Mouse (Mus musculus) embryonic facial prominence, embryonic 13.5 days (tissue): Measurements from ENCODE around the gene Shq1. TPM values are rescaled to one million over a fixed set of nuclear protein-coding genes. Genes with fewer than 3 reads are reported as not detected.

Experiments
- ATAC-seq: fragments of 200-750 bp; cut with Nextera tagmentation; 2 replicates; pipeline ENCODE4 v1.8.0; 2017; ENCODE audit warnings: low read depth; ENCODE audit not compliant: insufficient number of reproducible peaks, insufficient read depth, low FRiP score, low TSS enrichment
- H3K27ac ChIP-seq: fragments of 300-500 bp; sonication (generic); 2 replicates; pipeline ENCODE4 v1.5.1; 2015; ENCODE audit warnings: moderate library complexity, mild to moderate bottlenecking, inconsistent platforms
- H3K27me3 ChIP-seq: fragments of 300-500 bp; sonication (generic); 2 replicates; pipeline ENCODE4 v1.6.1; 2015; ENCODE audit warnings: mild to moderate bottlenecking, inconsistent platforms
- H3K36me3 ChIP-seq: fragments of 300-500 bp; sonication (generic); 2 replicates; pipeline ENCODE4 v1.6.1; 2015; ENCODE audit warnings: mild to moderate bottlenecking, inconsistent platforms
- H3K4me1 ChIP-seq: fragments of 300-500 bp; sonication (generic); 2 replicates; pipeline ENCODE4 v1.6.1; 2015; ENCODE audit warnings: inconsistent platforms
- H3K4me2 ChIP-seq: fragments of 300-500 bp; sonication (generic); 2 replicates; pipeline ENCODE4 v1.6.1; 2015; ENCODE audit warnings: moderate library complexity, mild to moderate bottlenecking, inconsistent platforms
- H3K4me3 ChIP-seq: fragments of 300-500 bp; sonication (generic); 2 replicates; pipeline ENCODE4 v1.5.1; 2015; ENCODE audit warnings: mild to moderate bottlenecking, inconsistent platforms
- H3K9ac ChIP-seq: fragments of 300-500 bp; sonication (generic); 2 replicates; pipeline ENCODE4 v1.6.1; 2015; ENCODE audit warnings: mild to moderate bottlenecking, inconsistent platforms
- H3K9me3 ChIP-seq: fragments of 300-500 bp; sonication (generic); 2 replicates; pipeline ENCODE4 v1.6.1; 2016; ENCODE audit warnings: inconsistent platforms
- WGBS: fragments of 180-500 bp; shearing (Covaris S2); methylation state at CpG from one replicate; pipeline ENCODE4 v1.1.7; 2015; ENCODE audit warnings: mixed read lengths; 5-methylcytosine and 5-hydroxymethylcytosine counted together
- polyA plus RNA-seq: library from polyadenylated mRNA; unstranded; fragments of >200 nt; fragmentation: Nextera tagmentation; extraction: Ambion mirVana; gene quantifications from 2 replicates; pipeline ENCODE4 v1.2.1, GENCODE M21; 2015

Gene Shq1
- polyA plus RNA-seq, 1 experiment from 2014 or later = 15.6 TPM

- WGBS = 39% methylated on average over 8 of the region's 8 CpGs
- no peak for ATAC-seq
- Histone ChIP-seq H3K9ac (no peak overlapping the region), H3K36me3 (no peaks in the 10 kb centered on the region), H3K4me1 (peaks cover 15% of the 10 kb centered on the region), H3K4me2 (no peak overlapping the region), H3K4me3 (no peak overlapping the region), H3K27me3 (no peaks in the 10 kb centered on the region), H3K9me3 (no peaks in the 10 kb centered on the region), H3K27ac (no peak overlapping the region)
Measured at GRCm38 (mm10) chr6:100593857-100594256, 77.1 kb downstream of the Shq1 start.

- Histone ChIP-seq H3K36me3 (no peaks in the 10 kb centered on the region), H3K4me3 (no peak overlapping the region), H3K9ac (no peak overlapping the region), H3K27me3 (no peaks in the 10 kb centered on the region), H3K27ac (no peak overlapping the region), H3K9me3 (no peaks in the 10 kb centered on the region), H3K4me1 (peaks cover 15% of the 10 kb centered on the region), H3K4me2 (0 out of 2 replicates have a peak overlapping the region, but pooled peaks have one; percentile 2)
- ATAC-seq = no peak
- 18% methylated on average over 7 of the region's 7 CpGs for WGBS
Measured at GRCm38 (mm10) chr6:100592991-100593390, 78.0 kb downstream of the Shq1 start.

DNA sequence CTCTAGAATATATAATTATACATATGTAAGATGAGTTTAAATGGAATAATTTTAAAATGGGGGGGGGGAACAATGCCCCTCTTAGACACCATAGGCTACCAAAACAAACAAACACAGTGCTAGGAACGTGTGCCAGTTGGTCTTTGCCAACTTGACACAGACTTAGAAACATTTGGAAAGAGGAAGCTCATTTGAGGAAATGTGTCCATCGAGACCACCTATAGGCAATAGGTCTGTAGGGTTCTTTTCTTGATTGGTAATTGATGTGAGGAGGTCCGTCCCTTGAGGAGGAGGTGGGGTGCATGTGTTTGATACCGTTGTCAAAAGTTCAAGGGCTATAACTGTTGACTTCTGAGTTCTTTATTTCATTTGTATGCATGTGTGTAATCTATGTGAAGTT is 80.4 kb downstream of the Shq1 start:
- Histone ChIP-seq H3K4me3 (no peak overlapping the region), H3K36me3 (no peaks in the 10 kb centered on the region), H3K27ac (no peak overlapping the region), H3K4me1 (peaks cover 23% of the 10 kb centered on the region), H3K4me2 (no peak overlapping the region), H3K9me3 (no peaks in the 10 kb centered on the region), H3K27me3 (no peaks in the 10 kb centered on the region), H3K9ac (no peak overlapping the region)
- ATAC-seq = no peak
- WGBS = 89% methylated on average over 4 of the region's 4 CpGs

GRCm38 (mm10) chr6:100588876-100589275 is 82.1 kb downstream of the Shq1 start:
- H3K9ac ChIP-seq = no peak overlapping the region
- H3K9me3 ChIP-seq = no peaks in the 10 kb centered on the region
- no peak overlapping the region for H3K27ac ChIP-seq
- peaks cover 20% of the 10 kb centered on the region for H3K4me1 ChIP-seq
- 75% methylated on average over 3 of the region's 3 CpGs for WGBS
- H3K36me3 ChIP-seq = no peaks in the 10 kb centered on the region
- H3K4me3 ChIP-seq = no peak overlapping the region
- H3K27me3 ChIP-seq = no peaks in the 10 kb centered on the region
- no peak for ATAC-seq
- H3K4me2 ChIP-seq = no peak overlapping the region

- WGBS = 84% methylated on average over 5 of the region's 5 CpGs
- peaks cover 20% of the 10 kb centered on the region for H3K4me1 ChIP-seq
- H3K4me3 ChIP-seq = no peak overlapping the region
- no peak overlapping the region for H3K27ac ChIP-seq
- H3K4me2 ChIP-seq = no peak overlapping the region
- H3K9ac ChIP-seq = no peak overlapping the region
- no peak for ATAC-seq
- H3K36me3 ChIP-seq = no peaks in the 10 kb centered on the region
- no peaks in the 10 kb centered on the region for H3K27me3 ChIP-seq
- H3K9me3 ChIP-seq = no peaks in the 10 kb centered on the region
Measured at GRCm38 (mm10) chr6:100586758-100587157, 84.2 kb downstream of the Shq1 start.

DNA sequence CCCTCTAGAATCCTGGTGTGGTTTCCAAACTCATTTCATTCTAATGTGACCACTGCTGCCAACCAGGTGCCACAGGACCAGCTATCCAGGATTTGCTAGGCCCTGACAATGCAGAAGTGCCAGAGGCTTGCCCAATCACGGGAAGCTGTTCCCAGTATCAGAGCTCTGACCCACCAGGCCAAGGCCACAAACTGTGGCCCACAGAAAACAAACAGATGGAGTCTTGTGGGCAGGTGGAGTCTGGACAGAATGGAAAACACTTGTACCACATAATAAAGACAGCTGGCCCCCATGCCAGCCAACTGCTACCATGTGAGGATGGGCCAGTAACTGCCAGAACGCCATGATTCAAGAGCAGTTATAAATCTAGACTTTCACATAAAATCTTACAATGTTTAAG is 89.0 kb downstream of the Shq1 start:
- no peak for ATAC-seq

DNA sequence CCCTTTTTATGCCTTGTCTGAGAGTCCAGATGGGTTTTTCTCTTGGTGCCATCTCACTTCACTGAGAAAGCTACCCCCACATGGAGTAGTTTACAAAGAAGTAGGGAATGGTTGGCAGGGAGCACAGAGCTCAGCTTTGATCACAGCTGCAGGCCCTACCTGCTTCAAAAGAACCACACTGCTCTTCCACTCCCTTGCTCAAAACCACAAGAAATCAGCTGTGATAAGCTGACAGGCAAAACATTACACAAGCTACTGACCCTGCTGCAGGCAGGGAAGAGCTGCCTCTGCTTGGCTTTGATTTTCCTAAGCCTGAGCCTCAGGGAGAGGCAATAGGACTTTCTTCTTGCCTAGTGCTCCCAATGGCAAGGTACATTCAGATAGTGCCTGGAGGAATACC is 89.9 kb downstream of the Shq1 start:
- Histone ChIP-seq H3K4me2 (no peak overlapping the region), H3K27ac (no peak overlapping the region), H3K9me3 (no peaks in the 10 kb centered on the region), H3K36me3 (no peaks in the 10 kb centered on the region), H3K27me3 (no peaks in the 10 kb centered on the region), H3K9ac (no peak overlapping the region), H3K4me3 (no peak overlapping the region), H3K4me1 (peaks cover 27% of the 10 kb centered on the region)
- ATAC-seq = 0 out of 2 replicates have a peak, but pooled peaks have one; percentile 37

More for the DNA sequence above, 89.0 kb downstream of the Shq1 start:
- H3K27me3 ChIP-seq = no peaks in the 10 kb centered on the region
- H3K4me3 ChIP-seq = no peak overlapping the region
- 81% methylated on average over 2 of the region's 2 CpGs for WGBS
- H3K4me2 ChIP-seq = no peak overlapping the region
- no peak overlapping the region for H3K9ac ChIP-seq
- no peak overlapping the region for H3K27ac ChIP-seq
- H3K9me3 ChIP-seq = no peaks in the 10 kb centered on the region
- H3K4me1 ChIP-seq = peaks cover 30% of the 10 kb centered on the region
- H3K36me3 ChIP-seq = no peaks in the 10 kb centered on the region

DNA sequence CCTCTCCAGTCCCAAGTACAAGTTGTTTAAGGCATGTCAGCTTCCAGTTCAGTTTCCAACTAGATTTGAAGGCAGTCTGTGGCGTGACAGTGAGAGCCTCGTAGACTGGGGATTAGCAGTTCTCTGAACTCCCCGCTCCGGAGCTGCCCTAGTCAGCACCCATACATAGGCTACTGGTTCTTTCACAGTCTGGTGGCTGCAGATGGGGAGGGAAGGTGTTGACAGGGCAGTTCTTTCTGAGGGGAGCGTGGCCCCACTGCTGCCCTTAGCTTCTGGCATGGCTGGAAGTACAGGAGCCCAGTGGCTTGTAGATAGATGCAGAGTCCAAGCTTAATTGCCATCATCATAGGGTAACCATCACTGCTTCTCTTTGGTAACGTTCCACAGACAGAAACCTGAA is 93.4 kb downstream of the Shq1 start:
- H3K4me1 ChIP-seq = peaks cover 12% of the 10 kb centered on the region
- H3K27ac ChIP-seq = no peak overlapping the region
- peaks cover 6% of the 10 kb centered on the region for H3K36me3 ChIP-seq
- no peak overlapping the region for H3K4me2 ChIP-seq
- H3K27me3 ChIP-seq = no peaks in the 10 kb centered on the region
- no peak for ATAC-seq
- WGBS = 90% methylated on average over 6 of the region's 6 CpGs
- no peak overlapping the region for H3K4me3 ChIP-seq
- H3K9me3 ChIP-seq = no peaks in the 10 kb centered on the region
- H3K9ac ChIP-seq = no peak overlapping the region

DNA sequence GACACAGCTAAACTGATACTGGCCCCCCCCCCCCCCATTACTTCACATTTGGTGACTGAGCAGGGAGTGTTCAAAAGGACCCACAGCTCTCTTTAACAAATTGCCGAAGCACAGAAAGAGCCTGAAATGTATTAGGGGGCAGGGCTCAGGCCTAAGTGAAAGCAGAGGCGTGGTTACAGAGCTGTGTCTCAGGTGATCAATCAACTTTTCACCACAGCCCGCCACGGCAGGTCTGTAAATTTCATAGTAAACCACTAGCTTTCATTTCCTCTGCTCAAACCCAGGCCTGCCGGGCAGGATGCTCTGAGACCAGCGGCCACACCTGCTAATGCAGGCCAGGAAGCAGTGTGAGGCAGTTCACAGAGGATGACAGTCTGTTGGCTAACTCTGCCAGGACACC is 94.8 kb downstream of the Shq1 start:
- no peak overlapping the region for H3K27ac ChIP-seq
- H3K4me3 ChIP-seq = no peak overlapping the region
- WGBS = 50% methylated on average over 6 of the region's 6 CpGs
- peaks cover 6% of the 10 kb centered on the region; the same call in 1 of the 2 replicates for H3K4me1 ChIP-seq
- no peak overlapping the region for H3K9ac ChIP-seq
- H3K4me2 ChIP-seq = no peak overlapping the region
- no peak for ATAC-seq
- H3K27me3 ChIP-seq = no peaks in the 10 kb centered on the region
- no peaks in the 10 kb centered on the region for H3K9me3 ChIP-seq
- peaks cover 6% of the 10 kb centered on the region for H3K36me3 ChIP-seq

DNA sequence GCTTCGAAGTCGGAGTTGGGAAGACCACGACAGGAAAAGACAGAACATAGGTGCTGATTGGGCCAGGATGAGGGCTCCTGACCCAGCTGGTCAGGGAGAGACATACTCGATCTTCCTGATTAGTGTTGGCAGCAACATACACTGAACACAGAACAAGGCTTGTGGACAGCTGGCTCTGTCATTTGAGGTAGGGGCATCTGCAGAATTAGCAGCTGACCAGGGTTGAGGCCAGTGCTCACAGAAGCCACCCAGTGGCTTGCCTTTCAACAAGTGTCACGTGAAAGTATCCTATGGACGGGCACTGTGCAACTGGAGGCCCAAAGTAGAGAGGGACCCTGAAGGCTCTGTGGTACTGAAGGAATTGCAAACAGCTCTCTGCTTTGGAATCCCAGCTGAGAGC is 104.2 kb downstream of the Shq1 start:
- 77% methylated on average over 6 of the region's 6 CpGs for WGBS

GRCm38 (mm10) chr6:100564516-100564915 is 106.4 kb downstream of the Shq1 start:
- Histone ChIP-seq H3K27me3 (peaks cover 59% of the 10 kb centered on the region), H3K9me3 (no peaks in the 10 kb centered on the region), H3K4me2 (no peak overlapping the region), H3K4me3 (no peak overlapping the region), H3K9ac (no peak overlapping the region), H3K36me3 (no peaks in the 10 kb centered on the region), H3K4me1 (peaks cover 31% of the 10 kb centered on the region), H3K27ac (no peak overlapping the region)
- ATAC-seq = no peak
- WGBS = 21% methylated on average over 4 of the region's 4 CpGs

More for the DNA sequence above, 104.2 kb downstream of the Shq1 start:
- Histone ChIP-seq H3K27ac (no peak overlapping the region), H3K36me3 (no peaks in the 10 kb centered on the region), H3K4me3 (no peak overlapping the region), H3K4me2 (no peak overlapping the region), H3K4me1 (peaks cover 41% of the 10 kb centered on the region), H3K27me3 (peaks cover 40% of the 10 kb centered on the region), H3K9me3 (no peaks in the 10 kb centered on the region), H3K9ac (no peak overlapping the region)
- ATAC-seq = no peak

DNA sequence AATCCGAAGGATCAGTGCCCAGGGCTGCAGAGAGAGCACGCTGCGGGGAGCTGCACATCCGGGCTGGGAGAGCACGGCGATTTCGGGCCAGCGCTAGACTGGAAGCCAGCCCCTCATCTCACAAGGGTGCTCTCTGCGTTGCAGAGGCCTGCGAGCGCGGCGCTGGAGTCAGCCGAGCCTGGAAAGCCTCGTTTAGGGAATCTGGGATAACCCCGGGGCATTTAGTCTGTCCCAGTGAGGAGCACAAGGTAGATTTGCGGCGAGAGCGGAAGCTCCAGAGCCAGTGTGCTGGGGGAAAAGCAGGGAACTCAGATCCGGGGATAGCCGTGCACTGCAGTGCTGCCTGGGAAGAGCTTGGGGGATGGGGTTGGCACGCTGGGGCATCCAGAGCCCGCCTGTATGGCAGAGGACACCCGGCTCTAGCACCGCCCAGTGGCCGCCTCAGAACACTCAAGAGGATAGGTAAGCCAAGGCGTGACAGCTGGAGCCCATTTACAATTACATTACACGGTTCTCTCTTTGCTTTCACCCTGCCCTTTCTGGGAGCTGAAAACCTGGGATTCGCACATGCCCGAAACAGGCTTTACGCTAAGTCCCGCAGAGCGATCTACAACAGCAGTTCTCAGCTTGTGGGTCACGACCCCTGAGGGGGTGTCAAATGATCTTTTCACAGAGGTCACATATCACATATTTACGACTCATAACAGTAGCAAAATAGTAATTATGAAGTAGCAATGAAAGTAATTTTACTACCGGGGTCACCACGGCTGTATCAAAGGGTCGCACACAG is 107.2 kb downstream of the Shq1 start:
- 4% methylated on average over 38 of the region's 38 CpGs for WGBS
- Histone ChIP-seq H3K4me3 (peak overlapping the region; percentile 50), H3K27ac (peak overlapping the region; percentile 72), H3K27me3 (peaks cover 66% of the 10 kb centered on the region), H3K36me3 (no peaks in the 10 kb centered on the region), H3K4me1 (peaks cover 24% of the 10 kb centered on the region), H3K4me2 (peak overlapping the region; percentile 99), H3K9me3 (no peaks in the 10 kb centered on the region), H3K9ac (peak overlapping the region; percentile 67)
- peak; percentile 88 for ATAC-seq
